Mouse (Mus musculus): ENCODE results near the gene Phc1. TPM values are rescaled to one million over a fixed set of nuclear protein-coding genes. Genes with fewer than 3 reads are reported as not detected.
"Not testable (repeated sequence)": the region's sequence is repeated elsewhere in the genome, so short reads cannot be mapped to it uniquely, and the experiment has no call there.

Phc1 gene
- polyA plus RNA-seq, 1 experiment from 2014 or later: 36.1 TPM

DNA sequence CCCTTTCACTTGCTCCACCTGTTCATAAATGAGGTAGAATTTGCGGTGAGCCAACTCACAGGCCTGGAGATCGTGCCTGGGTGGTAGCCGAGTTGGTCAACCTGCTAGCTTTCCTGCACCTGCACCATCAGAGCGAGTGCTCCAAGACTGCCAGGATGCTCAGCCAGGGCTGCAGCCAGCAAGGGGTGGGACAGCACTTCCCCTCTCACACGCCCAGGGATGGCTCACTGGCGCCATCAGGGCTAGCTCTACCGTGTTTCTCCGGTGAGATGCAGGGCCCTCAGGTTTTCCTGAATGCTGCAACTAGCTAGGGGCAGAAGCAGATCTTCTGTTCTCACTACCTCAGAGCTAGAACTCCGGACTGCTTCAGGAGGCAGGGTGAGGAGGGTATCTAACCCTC is 15.5 kb upstream of the Phc1 start:
- H3K4me2 ChIP-seq (replicated peaks): no peak overlapping the region
- ATAC-seq (ENCODE audit: low FRiP score, low read depth): no peak
- H3K4me1 ChIP-seq: no peaks in the 10 kb centered on the region
- H3K27ac ChIP-seq (replicated peaks): no peak overlapping the region
- H3K27me3 ChIP-seq: no peaks in the 10 kb centered on the region
- no peak overlapping the region for H3K9ac ChIP-seq (replicated peaks)
- H3K36me3 ChIP-seq: no peaks in the 10 kb centered on the region
- 57% methylated on average over 9 of the region's 9 CpGs for WGBS
- H3K4me3 ChIP-seq: no peak overlapping the region
- 0 out of 2 replicates have a peak, but pooled peaks cover 3% of the 10 kb centered on the region for H3K9me3 ChIP-seq

DNA sequence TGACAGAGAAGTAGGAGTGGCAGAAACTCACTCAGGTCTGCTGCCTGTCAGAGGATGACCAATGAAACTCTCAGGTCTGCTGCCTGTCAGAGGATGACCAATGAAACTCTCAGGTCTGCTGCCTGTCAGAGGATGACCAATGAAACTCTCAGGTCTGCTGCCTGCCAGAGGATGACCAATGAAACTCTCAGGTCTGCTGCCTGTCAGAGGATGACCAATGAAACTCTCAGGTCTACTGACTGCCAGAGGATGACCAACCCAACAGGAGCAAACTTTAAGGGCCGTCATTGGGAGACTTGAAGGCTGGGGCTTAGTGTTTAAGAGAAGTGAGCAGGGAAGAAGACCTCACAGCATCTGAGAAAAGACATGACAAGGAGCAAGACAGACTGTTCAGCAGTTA is 7.0 kb upstream of the Phc1 start:
- not testable (repeated sequence) for H3K9ac ChIP-seq (replicated peaks); H3K4me3 ChIP-seq; H3K27ac ChIP-seq (replicated peaks); H3K4me2 ChIP-seq (replicated peaks); H3K36me3 ChIP-seq; ATAC-seq (ENCODE audit: low FRiP score, low read depth); H3K27me3 ChIP-seq; H3K4me1 ChIP-seq; H3K9me3 ChIP-seq
- 70% methylated on average over 1 of the region's 1 CpGs for WGBS

GRCm38 (mm10) chr6:122346399-122346798 is 6.0 kb upstream of the Phc1 start:
- 82% methylated on average over 7 of the region's 7 CpGs for WGBS
- Histone ChIP-seq H3K9me3 (no peaks in the 10 kb centered on the region), H3K36me3 (no peaks in the 10 kb centered on the region), H3K27ac (replicated peaks) (no peak overlapping the region), H3K4me1 (peaks cover 8% of the 10 kb centered on the region; the same call in 1 of the 2 replicates), H3K27me3 (no peaks in the 10 kb centered on the region), H3K4me2 (replicated peaks) (no peak overlapping the region), H3K4me3 (no peak overlapping the region), H3K9ac (replicated peaks) (no peak overlapping the region)
- no peak for ATAC-seq (ENCODE audit: low FRiP score, low read depth)

DNA sequence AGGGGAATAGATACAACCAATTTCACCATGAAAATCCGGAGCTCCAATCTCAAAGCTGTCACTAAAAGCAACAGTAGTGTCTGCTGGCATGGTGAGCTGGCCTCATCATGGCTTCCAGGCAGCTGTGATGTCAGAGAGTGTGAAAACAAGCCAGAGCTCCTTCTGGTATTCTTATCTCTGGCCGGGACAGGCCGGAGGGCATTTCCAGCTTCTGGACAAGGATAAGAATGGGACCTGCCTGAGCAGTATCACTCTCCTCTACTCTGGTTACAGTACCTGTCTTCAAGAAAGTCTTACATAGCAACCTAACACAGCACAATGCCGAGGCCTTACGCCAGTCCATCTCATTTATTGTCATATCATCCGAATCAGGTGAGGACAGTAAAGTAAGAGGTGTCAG is 5.4 kb upstream of the Phc1 start:
- H3K27ac ChIP-seq (replicated peaks): no peak overlapping the region
- WGBS: 83% methylated on average over 6 of the region's 6 CpGs

GRCm38 (mm10) chr6:122344386-122345116 is 4.2 kb upstream of the Phc1 start:
- no peak for ATAC-seq (ENCODE audit: low FRiP score, low read depth)
- H3K4me2 ChIP-seq (replicated peaks): no peak overlapping the region
- H3K4me3 ChIP-seq: no peak overlapping the region
- H3K4me1 ChIP-seq: peaks cover 14% of the 10 kb centered on the region
- no peaks in the 10 kb centered on the region for H3K36me3 ChIP-seq
- WGBS: 49% methylated on average over 9 of the region's 9 CpGs
- no peak overlapping the region for H3K27ac ChIP-seq (replicated peaks)
- no peak overlapping the region for H3K9ac ChIP-seq (replicated peaks)
- H3K27me3 ChIP-seq: no peaks in the 10 kb centered on the region
- no peaks in the 10 kb centered on the region for H3K9me3 ChIP-seq

More for the DNA sequence above, 5.4 kb upstream of the Phc1 start:
- no peaks in the 10 kb centered on the region for H3K9me3 ChIP-seq
- H3K4me2 ChIP-seq (replicated peaks): no peak overlapping the region
- peaks cover 14% of the 10 kb centered on the region for H3K4me1 ChIP-seq
- ATAC-seq (ENCODE audit: low FRiP score, low read depth): no peak
- no peaks in the 10 kb centered on the region for H3K36me3 ChIP-seq
- H3K9ac ChIP-seq (replicated peaks): no peak overlapping the region
- no peaks in the 10 kb centered on the region for H3K27me3 ChIP-seq
- H3K4me3 ChIP-seq: no peak overlapping the region

- no peaks in the 10 kb centered on the region for H3K36me3 ChIP-seq
- H3K27ac ChIP-seq (replicated peaks): no peak overlapping the region
- no peak overlapping the region for H3K4me3 ChIP-seq
- no peak overlapping the region for H3K9ac ChIP-seq (replicated peaks)
- no peaks in the 10 kb centered on the region for H3K9me3 ChIP-seq
- H3K4me1 ChIP-seq: peaks cover 15% of the 10 kb centered on the region
- WGBS: 59% methylated on average over 10 of the region's 10 CpGs
- ATAC-seq (ENCODE audit: low FRiP score, low read depth): no peak
- H3K27me3 ChIP-seq: no peaks in the 10 kb centered on the region
- H3K4me2 ChIP-seq (replicated peaks): no peak overlapping the region
Measured at GRCm38 (mm10) chr6:122343719-122344118, 3.4 kb upstream of the Phc1 start.

GRCm38 (mm10) chr6:122342125-122342524 is 1.8 kb upstream of the Phc1 start:
- Histone ChIP-seq H3K9ac (replicated peaks) (no peak overlapping the region), H3K4me3 (no peak overlapping the region), H3K36me3 (no peaks in the 10 kb centered on the region), H3K27ac (replicated peaks) (no peak overlapping the region), H3K9me3 (no peaks in the 10 kb centered on the region), H3K4me1 (peaks cover 28% of the 10 kb centered on the region), H3K4me2 (replicated peaks) (no peak overlapping the region), H3K27me3 (no peaks in the 10 kb centered on the region)
- WGBS: 27% methylated on average over 5 of the region's 5 CpGs
- no peak for ATAC-seq (ENCODE audit: low FRiP score, low read depth)

GRCm38 (mm10) chr6:122341038-122341810 is 863 bp upstream of the Phc1 start:
- Histone ChIP-seq H3K36me3 (peaks cover 5% of the 10 kb centered on the region), H3K4me2 (replicated peaks) (peak overlapping the region; percentile 55), H3K27ac (replicated peaks) (peak overlapping the region; percentile 97), H3K4me3 (peak overlapping the region; percentile 87), H3K27me3 (no peaks in the 10 kb centered on the region), H3K9me3 (no peaks in the 10 kb centered on the region), H3K9ac (replicated peaks) (peak overlapping the region; percentile 93; the same call in 1 of the 2 replicates), H3K4me1 (peaks cover 29% of the 10 kb centered on the region)
- WGBS: 37% methylated on average over 7 of the region's 7 CpGs
- ATAC-seq (ENCODE audit: low FRiP score, low read depth): no peak

DNA sequence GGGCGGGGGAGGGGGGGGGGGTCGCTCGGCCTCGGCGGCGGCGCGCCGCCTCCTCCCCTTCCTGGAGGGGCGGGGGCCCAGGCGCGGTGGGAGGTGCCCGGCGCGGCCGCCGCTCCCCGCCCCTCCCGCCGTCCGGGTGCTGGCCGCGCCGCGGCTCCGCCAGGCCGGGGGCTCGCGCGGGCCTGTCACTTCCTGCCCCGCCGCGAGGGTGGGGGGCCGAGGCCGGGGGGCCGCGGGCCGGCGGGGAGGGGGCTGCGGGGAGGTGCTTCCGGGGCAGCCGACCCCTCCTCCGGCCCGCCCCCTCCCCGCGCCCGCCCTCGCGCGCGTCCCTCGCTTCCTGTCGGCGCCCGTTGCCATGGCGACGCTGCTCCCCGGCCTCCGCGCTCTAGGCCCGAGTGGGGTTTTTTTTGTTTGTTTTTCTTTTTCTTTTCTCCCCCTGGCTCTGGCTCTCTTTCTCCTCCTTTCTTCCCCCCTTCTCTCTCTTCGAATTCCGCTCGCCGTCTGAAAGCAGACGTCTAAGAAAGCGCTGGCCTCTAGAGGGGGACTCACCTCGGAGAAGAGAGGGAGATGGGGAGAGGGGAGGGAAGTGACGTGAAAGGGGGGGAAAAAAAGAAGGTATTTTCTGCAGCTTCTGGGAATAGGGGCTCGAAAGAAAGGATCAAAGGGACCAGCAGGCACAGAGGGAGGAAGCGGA is 566 bp downstream of the Phc1 start:
- Histone ChIP-seq H3K36me3 (peaks cover 17% of the 10 kb centered on the region), H3K27me3 (no peaks in the 10 kb centered on the region), H3K4me1 (peaks cover 24% of the 10 kb centered on the region), H3K27ac (replicated peaks) (peak overlapping the region; percentile 97), H3K4me2 (replicated peaks) (peak overlapping the region; percentile 55), H3K9me3 (no peaks in the 10 kb centered on the region), H3K4me3 (peak overlapping the region; percentile 87), H3K9ac (replicated peaks) (peak overlapping the region; percentile 93)
- 0% methylated on average over 18 of the region's 71 CpGs for WGBS
- ATAC-seq (ENCODE audit: low FRiP score, low read depth): peak; percentile 87

DNA sequence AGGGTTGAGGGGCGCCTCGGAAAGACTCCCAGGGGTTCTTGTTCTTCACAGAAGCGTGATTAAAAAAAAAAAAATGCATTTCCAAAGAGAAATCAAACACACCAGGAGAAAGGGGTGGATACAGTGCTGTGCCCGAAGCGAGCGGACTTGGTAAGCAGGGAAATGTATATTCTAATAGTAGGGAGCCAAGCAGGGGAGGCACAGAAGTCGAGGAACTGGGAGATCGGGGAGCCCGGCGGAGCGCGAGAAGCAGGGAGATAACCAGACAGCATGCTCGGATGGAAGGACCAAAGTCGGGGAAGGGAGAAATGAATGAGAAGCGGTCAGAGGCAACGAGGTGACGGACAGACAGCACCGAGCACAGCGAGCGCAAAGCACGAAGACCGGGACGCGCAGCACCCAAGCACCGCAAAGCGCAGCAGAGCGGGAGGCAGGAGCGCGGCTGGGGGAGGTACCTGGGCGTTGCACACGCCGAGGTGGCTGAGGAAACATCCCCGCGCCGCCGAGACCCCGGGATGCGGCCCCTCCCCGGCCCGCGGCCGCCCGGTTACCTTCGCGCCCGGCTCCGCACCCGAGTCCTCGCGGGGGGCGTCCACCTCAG is 1.2 kb downstream of the Phc1 start:
- Histone ChIP-seq H3K9ac (replicated peaks) (peak overlapping the region; percentile 93), H3K4me3 (peak overlapping the region; percentile 87), H3K9me3 (no peaks in the 10 kb centered on the region), H3K27ac (replicated peaks) (peak overlapping the region; percentile 97), H3K4me1 (peaks cover 22% of the 10 kb centered on the region), H3K36me3 (peaks cover 23% of the 10 kb centered on the region), H3K27me3 (no peaks in the 10 kb centered on the region), H3K4me2 (replicated peaks) (peak overlapping the region; percentile 55)
- peak; percentile 73 for ATAC-seq (ENCODE audit: low FRiP score, low read depth)
- under 1% methylated on average over 32 of the region's 51 CpGs for whole genome bisulfite sequencing

DNA sequence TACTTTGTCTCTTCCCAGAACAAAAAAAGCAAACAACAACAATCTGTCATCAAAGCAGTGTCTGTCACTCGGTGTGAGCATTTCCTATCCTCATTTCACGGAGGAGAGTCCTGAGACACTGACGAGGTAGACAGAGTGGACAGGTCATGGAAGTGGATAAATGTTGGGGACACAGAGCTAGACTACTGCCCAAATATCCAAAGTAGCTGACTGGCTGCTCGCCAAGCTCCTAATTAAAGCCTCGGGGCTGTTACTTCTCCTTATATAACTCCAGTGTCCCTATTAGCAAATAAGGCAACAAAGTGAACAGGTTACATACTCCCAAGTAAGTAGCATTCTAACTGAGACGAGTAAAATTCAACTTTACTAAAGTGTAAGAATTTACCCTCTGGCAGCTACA is 2.8 kb downstream of the Phc1 start:
- Histone ChIP-seq H3K4me1 (peaks cover 22% of the 10 kb centered on the region), H3K27ac (replicated peaks) (no peak overlapping the region), H3K9ac (replicated peaks) (no peak overlapping the region), H3K4me3 (no peak overlapping the region), H3K9me3 (no peaks in the 10 kb centered on the region), H3K4me2 (replicated peaks) (no peak overlapping the region), H3K27me3 (no peaks in the 10 kb centered on the region), H3K36me3 (peaks cover 39% of the 10 kb centered on the region)
- 72% methylated on average over 6 of the region's 6 CpGs for WGBS
- ATAC-seq (ENCODE audit: low FRiP score, low read depth): no peak
